Mouse (Mus musculus) MEL (cell line): ENCODE measurements around the gene Eif3a. TPM values are rescaled to one million over a fixed set of nuclear protein-coding genes. Genes with fewer than 3 reads are reported as not detected.

Experiments
- DNase-seq: peaks from one replicate; pipeline ENCODE4 v3.0.0; 2011; ENCODE audit warnings: low read depth, low spot score
- H3K27ac ChIP-seq: 2 replicates; pipeline ENCODE4 v1.5.1; 2012; ENCODE audit warnings: low read depth, mild to moderate bottlenecking, control low read depth, low read length, moderate library complexity; ENCODE audit not compliant: control insufficient read depth
- H3K27me3 ChIP-seq, 2 experiments: fragments of 150-350 bp in 1 of 2; sonication (generic) in 1 of 2; 2 replicates each; pipeline ENCODE4 v1.6.1; 2012; ENCODE audit warnings: low read length in 2 of 2, mild to moderate bottlenecking in 2 of 2, improper control_type of control experiment in 1 of 2, moderate library complexity in 1 of 2; ENCODE audit not compliant: insufficient read depth in 2 of 2, control insufficient read depth in 1 of 2
- H3K36me3 ChIP-seq, 2 experiments: 2 replicates each; pipeline ENCODE4 v1.6.1; 2012 to 2014; ENCODE audit warnings: low read length in 2 of 2, improper control_type of control experiment in 1 of 2, inconsistent platforms in 1 of 2, mild to moderate bottlenecking in 1 of 2; ENCODE audit not compliant: insufficient read depth in 2 of 2, control insufficient read depth in 1 of 2
- H3K4me1 ChIP-seq, 2 experiments: fragments of 150-350 bp in 1 of 2; sonication (generic) in 1 of 2; 2 replicates each; pipeline ENCODE4 v1.6.1; 2012; ENCODE audit warnings: low read length in 2 of 2, improper control_type of control experiment in 1 of 2, mild to moderate bottlenecking in 1 of 2; ENCODE audit not compliant: insufficient read depth in 2 of 2, control insufficient read depth in 1 of 2
- H3K4me3 ChIP-seq, 2 experiments: fragments of 150-350 bp in 1 of 2; sonication (generic) in 1 of 2; 2 replicates each; pipeline ENCODE4 v1.5.1; 2012; ENCODE audit warnings: low read depth in 2 of 2, low read length in 2 of 2, mild to moderate bottlenecking in 2 of 2, moderate library complexity in 2 of 2, control low read depth in 1 of 2, improper control_type of control experiment in 1 of 2; ENCODE audit not compliant: control insufficient read depth in 1 of 2, insufficient read depth in 1 of 2
- H3K79me2 ChIP-seq: 2 replicates; pipeline ENCODE4 v1.6.1; 2012; ENCODE audit warnings: mild to moderate bottlenecking, low read length, moderate library complexity; ENCODE audit not compliant: control insufficient read depth, poor library complexity, insufficient read depth
- H3K9ac ChIP-seq: 2 replicates; pipeline ENCODE4 v1.6.1; 2012; ENCODE audit warnings: low read depth, mild to moderate bottlenecking, control low read depth, low read length, moderate library complexity; ENCODE audit not compliant: control insufficient read depth, poor library complexity, severe bottlenecking
- H3K9me3 ChIP-seq: fragments of 150-350 bp; sonication (generic); replicated peaks from 2 replicates; pipeline ENCODE4 v1.6.1; 2012; ENCODE audit warnings: mild to moderate bottlenecking, low read length, improper control_type of control experiment, moderate library complexity; ENCODE audit not compliant: insufficient read depth
- BHLHE40 ChIP-seq: IDR thresholded peaks from 2 replicates; pipeline ENCODE4 v1.6.1; 2012; ENCODE audit warnings: low read depth, mild to moderate bottlenecking, inconsistent platforms, low read length, improper control_type of control experiment, borderline replicate concordance
- CHD1 ChIP-seq: IDR thresholded peaks from 2 replicates; pipeline ENCODE4 v1.6.1; 2012; ENCODE audit warnings: low read depth, mild to moderate bottlenecking, inconsistent platforms, low read length, improper control_type of control experiment
- CHD2 ChIP-seq: IDR thresholded peaks from 2 replicates; pipeline ENCODE4 v1.6.1; 2011; ENCODE audit warnings: low read length, improper control_type of control experiment
- CTCF ChIP-seq, 3 experiments: IDR thresholded peaks in 2 of 3; conservative IDR thresholded peaks in 1 of 3; 2 replicates each; pipeline ENCODE4 v1.5.1; 2011 to 2012; ENCODE audit warnings: low read length in 3 of 3, low read depth in 2 of 3, mild to moderate bottlenecking in 2 of 3, improper control_type of control experiment in 1 of 3, inconsistent platforms in 1 of 3, mixed read lengths in 1 of 3, moderate library complexity in 1 of 3; ENCODE audit not compliant: control insufficient read depth in 1 of 3, insufficient read depth in 1 of 3, poor library complexity in 1 of 3, severe bottlenecking in 1 of 3
- E2F4 ChIP-seq: IDR thresholded peaks from 2 replicates; pipeline ENCODE4 v1.6.1; 2011; ENCODE audit warnings: low read depth, low read length, improper control_type of control experiment, borderline replicate concordance
- ELF1 ChIP-seq: IDR thresholded peaks from 2 replicates; pipeline ENCODE4 v1.6.1; 2014; ENCODE audit warnings: low read depth, mild to moderate bottlenecking, inconsistent platforms, low read length, improper control_type of control experiment, moderate library complexity
- EP300 ChIP-seq, 2 experiments: IDR thresholded peaks; 2 replicates each; pipeline ENCODE4 v1.6.1; 2011; ENCODE audit warnings: improper control_type of control experiment in 2 of 2, low read length in 2 of 2, low read depth in 1 of 2, mild to moderate bottlenecking in 1 of 2
- ETS1 ChIP-seq: IDR thresholded peaks from 2 replicates; pipeline ENCODE4 v1.6.1; 2012; ENCODE audit warnings: low read depth, mild to moderate bottlenecking, inconsistent platforms, low read length, improper control_type of control experiment, moderate library complexity
- GABPA ChIP-seq: IDR thresholded peaks from 2 replicates; pipeline ENCODE4 v1.6.1; 2012; ENCODE audit warnings: low read depth, mild to moderate bottlenecking, inconsistent platforms, low read length, improper control_type of control experiment, moderate library complexity
- GATA1 ChIP-seq: IDR thresholded peaks from 2 replicates; pipeline ENCODE4 v1.6.1; 2011; ENCODE audit warnings: low read depth, low read length, improper control_type of control experiment
- HCFC1 ChIP-seq: IDR thresholded peaks from 2 replicates; pipeline ENCODE4 v1.6.1; 2012; ENCODE audit warnings: low read depth, mild to moderate bottlenecking, inconsistent platforms, low read length, improper control_type of control experiment, moderate library complexity
- JUND ChIP-seq: IDR thresholded peaks from 2 replicates; pipeline ENCODE4 v1.6.1; 2011; ENCODE audit warnings: low read depth, mild to moderate bottlenecking, improper control_type of control experiment, low read length
- KAT2A ChIP-seq: conservative IDR thresholded peaks from 2 replicates; pipeline ENCODE4 v1.6.1; 2012; ENCODE audit warnings: low read depth, low read length, improper control_type of control experiment, inconsistent platforms
- MAFK ChIP-seq: IDR thresholded peaks from 2 replicates; pipeline ENCODE4 v1.6.1; 2011; ENCODE audit warnings: low read depth, mild to moderate bottlenecking, low read length, improper control_type of control experiment, borderline replicate concordance
- MAX ChIP-seq: IDR thresholded peaks from 2 replicates; pipeline ENCODE4 v1.6.1; 2011; ENCODE audit warnings: low read length, improper control_type of control experiment
- MAZ ChIP-seq: IDR thresholded peaks from 2 replicates; pipeline ENCODE4 v1.6.1; 2012; ENCODE audit warnings: low read depth, mild to moderate bottlenecking, inconsistent platforms, low read length, improper control_type of control experiment
- MXI1 ChIP-seq: IDR thresholded peaks from 2 replicates; pipeline ENCODE4 v1.6.1; 2011; ENCODE audit warnings: mild to moderate bottlenecking, low read depth, low read length, improper control_type of control experiment
- MYB ChIP-seq: IDR thresholded peaks from 2 replicates; pipeline ENCODE4 v1.6.1; 2011; ENCODE audit warnings: mild to moderate bottlenecking, low read depth, low read length, improper control_type of control experiment
- MYC ChIP-seq: IDR thresholded peaks from 2 replicates; pipeline ENCODE4 v1.6.1; 2011; ENCODE audit warnings: low read depth, mild to moderate bottlenecking, low read length, improper control_type of control experiment, moderate library complexity
- NELFE ChIP-seq: IDR thresholded peaks from 2 replicates; pipeline ENCODE4 v1.6.1; 2011; ENCODE audit warnings: low read depth, low read length, improper control_type of control experiment
- NRF1 ChIP-seq: IDR thresholded peaks from 2 replicates; pipeline ENCODE4 v1.6.1; 2014; ENCODE audit warnings: low read depth, mild to moderate bottlenecking, inconsistent platforms, low read length, improper control_type of control experiment, moderate library complexity; ENCODE audit not compliant: poor library complexity, insufficient read depth, severe bottlenecking
- POLR2A ChIP-seq, 2 experiments: IDR thresholded peaks; 2 replicates each; pipeline ENCODE4 v1.6.1; 2011 to 2012; ENCODE audit warnings: low read length in 2 of 2, mild to moderate bottlenecking in 2 of 2, control low read depth in 1 of 2, improper control_type of control experiment in 1 of 2, low read depth in 1 of 2, moderate library complexity in 1 of 2; ENCODE audit not compliant: control insufficient read depth in 1 of 2, insufficient read depth in 1 of 2, poor library complexity in 1 of 2
- POLR2AphosphoS2 ChIP-seq: IDR thresholded peaks from 2 replicates; pipeline ENCODE4 v1.6.1; 2011; ENCODE audit warnings: low read length, improper control_type of control experiment
- POLR2AphosphoS5 ChIP-seq: IDR thresholded peaks from 2 replicates; pipeline ENCODE4 v1.6.1; 2012; ENCODE audit warnings: low read depth, borderline replicate concordance, mild to moderate bottlenecking, inconsistent platforms, low read length, moderate library complexity, mixed read lengths
- RAD21 ChIP-seq: IDR thresholded peaks from 2 replicates; pipeline ENCODE4 v1.6.1; 2011; ENCODE audit warnings: mild to moderate bottlenecking, low read depth, low read length, improper control_type of control experiment
- RCOR1 ChIP-seq: IDR thresholded peaks from 2 replicates; pipeline ENCODE4 v1.6.1; 2012; ENCODE audit warnings: low read depth, mild to moderate bottlenecking, inconsistent platforms, low read length, improper control_type of control experiment
- SIN3A ChIP-seq: IDR thresholded peaks from 2 replicates; pipeline ENCODE4 v1.6.1; 2012; ENCODE audit warnings: low read length, improper control_type of control experiment, inconsistent platforms
- SMC3 ChIP-seq: IDR thresholded peaks from 2 replicates; pipeline ENCODE4 v1.6.1; 2011; ENCODE audit warnings: low read depth, low read length, improper control_type of control experiment
- TBP ChIP-seq: IDR thresholded peaks from 2 replicates; pipeline ENCODE4 v1.8.0; 2011; ENCODE audit warnings: low read depth, low read length, improper control_type of control experiment
- UBTF ChIP-seq: IDR thresholded peaks from 2 replicates; pipeline ENCODE4 v1.6.1; 2012; ENCODE audit warnings: low read depth, mild to moderate bottlenecking, inconsistent platforms, low read length, improper control_type of control experiment, moderate library complexity, borderline replicate concordance; ENCODE audit not compliant: insufficient read depth
- USF1 ChIP-seq: IDR thresholded peaks from 2 replicates; pipeline ENCODE4 v1.6.1; 2014; ENCODE audit warnings: low read depth, mild to moderate bottlenecking, inconsistent platforms, low read length, improper control_type of control experiment, moderate library complexity
- USF2 ChIP-seq, 2 experiments: IDR thresholded peaks; 2 replicates each; pipeline ENCODE4 v1.6.1; 2011 to 2012; ENCODE audit warnings: improper control_type of control experiment in 2 of 2, low read length in 2 of 2, borderline replicate concordance in 1 of 2, inconsistent platforms in 1 of 2, low read depth in 1 of 2, mild to moderate bottlenecking in 1 of 2; ENCODE audit not compliant: insufficient read depth in 1 of 2
- ZC3H11A ChIP-seq: IDR thresholded peaks from 2 replicates; pipeline ENCODE4 v1.6.1; 2012; ENCODE audit warnings: low read depth, mild to moderate bottlenecking, inconsistent platforms, low read length, improper control_type of control experiment
- polyA plus RNA-seq, 2 experiments: library from polyadenylated mRNA; stranded (reverse) in 1 of 2; unstranded in 1 of 2; fragments of >175 nt in 1 of 2; fragments of >200 nt in 1 of 2; gene quantifications; 2 replicates each; pipeline versions ENCODE4 v1.2.1 to v1.2.4; 2012; ENCODE audit warnings: low replicate concordance in 2 of 2, low read depth in 1 of 2; ENCODE audit not compliant: insufficient read length in 2 of 2, insufficient read depth in 1 of 2, missing spikeins in 1 of 2
- total RNA-seq: library from RNA; depleted of rRNA; stranded (reverse); fragments of 300-350 nt; gene quantifications from 2 replicates; pipeline ENCODE4 v1.2.3, GENCODE M21; 2012

Gene Eif3a
- total and polyA plus RNA-seq, 3 experiments: 331 to 914 (median 424) TPM

DNA sequence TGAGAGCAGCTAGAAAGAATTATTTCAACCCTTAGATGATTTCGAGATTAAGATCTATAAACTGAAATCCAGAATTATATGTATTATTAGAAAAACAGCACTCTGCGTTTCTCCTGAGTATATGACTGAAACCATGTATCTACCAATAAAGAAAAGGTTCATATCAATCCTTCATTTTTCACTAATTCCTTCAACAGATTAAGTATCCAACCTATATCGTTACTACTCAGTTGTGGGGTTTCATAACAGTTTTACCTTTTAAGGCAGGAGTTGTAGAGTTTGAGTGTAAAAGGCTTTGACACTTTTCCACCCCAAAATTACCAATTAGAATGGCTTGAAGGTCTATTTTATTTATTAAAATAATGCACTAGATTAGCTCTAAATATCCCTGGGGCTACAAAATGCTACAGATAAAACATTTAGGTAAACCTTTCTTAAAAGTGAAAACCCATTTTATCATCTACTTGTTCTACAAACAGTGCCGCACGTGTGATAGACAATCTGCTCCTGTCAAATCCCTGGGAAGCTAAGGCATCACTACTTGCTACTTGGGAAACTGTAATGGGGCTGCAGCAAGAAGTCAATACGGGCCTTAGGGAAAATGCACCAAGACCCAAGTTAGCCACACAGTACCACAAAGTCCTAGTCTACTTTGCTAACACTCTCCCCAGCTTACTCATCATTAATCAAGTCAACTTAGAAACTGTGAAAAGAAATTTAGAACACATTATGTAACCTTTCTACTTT, 2.1 kb downstream of the Eif3a start:
- Histone ChIP-seq H3K79me2 (peaks cover 65% of the 10 kb centered on the region), H3K36me3 (peaks cover 33 to 61% of the 10 kb centered on the region in 2 experiments), H3K27ac (no peak overlapping the region), H3K4me1 (peaks cover 23 to 41% of the 10 kb centered on the region in 2 experiments), H3K27me3 (no peaks in the 10 kb centered on the region), H3K4me3 (peak overlapping the region; percentile 58 to 85), H3K9me3 (no peaks in the 10 kb centered on the region), H3K9ac (peak overlapping the region; percentile 99)
- TF ChIP-seq POLR2AphosphoS2: peak; percentile 52; the same call in 1 of the 2 replicates
- no peak for TF ChIP-seq GATA1
- TF ChIP-seq KAT2A: no peak
- TF ChIP-seq GABPA: no peak
- no peak for TF ChIP-seq NRF1
- TF ChIP-seq POLR2AphosphoS5: no peak
- peak; percentile 20; the same call in 1 of the 2 replicates for TF ChIP-seq NELFE
- no peak for TF ChIP-seq USF2 (IDR thresholded peaks at IDR 0.05; ENCODE audit: borderline replicate concordance in 1 of 2, insufficient read depth in 1 of 2, low read depth in 1 of 2, low read length in 2 of 2)
- no peak for TF ChIP-seq UBTF
- no peak for TF ChIP-seq JUND
- TF ChIP-seq MAZ: no peak
- no peak for TF ChIP-seq E2F4
- TF ChIP-seq TBP: peak; percentile 36; the same call in 1 of the 2 replicates
- peak; percentile 74; the same call in 1 of the 2 replicates for TF ChIP-seq MYC
- 0 out of 2 replicates have a peak, but pooled peaks have one; percentile 20 for TF ChIP-seq ETS1
- no peak for TF ChIP-seq RAD21
- no peak; the same call in 1 of the 2 replicates for TF ChIP-seq HCFC1
- TF ChIP-seq CHD1: peak; percentile 91
- peak; percentile 70; the same call in 1 of the 2 replicates for TF ChIP-seq BHLHE40
- no peak for TF ChIP-seq MYB
- TF ChIP-seq CHD2: no peak
- TF ChIP-seq EP300 (IDR thresholded peaks at IDR 0.05; ENCODE audit: low read depth in 1 of 2, low read length in 2 of 2): peak; percentile 15 to 18; a peak in 2 of 4 replicates
- 0 out of 4 replicates have a peak, but pooled peaks of 1 of the 2 experiments have one; percentile 11 for TF ChIP-seq POLR2A (IDR thresholded peaks at IDR 0.05; ENCODE audit: control insufficient read depth in 1 of 2, insufficient read depth in 1 of 2, low read depth in 1 of 2, low read length in 2 of 2, poor library complexity in 1 of 2)
- peak; percentile 99 for TF ChIP-seq MXI1
- TF ChIP-seq SIN3A: peak; percentile 88
- TF ChIP-seq ZC3H11A: no peak
- no peak for TF ChIP-seq MAFK
- TF ChIP-seq USF1: no peak
- 0 out of 2 replicates have a peak, but pooled peaks have one; percentile 1 for TF ChIP-seq SMC3
- TF ChIP-seq MAX: peak; percentile 79
- TF ChIP-seq CTCF (IDR thresholded peaks at IDR 0.05 in 2 of 3, conservative IDR thresholded peaks at IDR 0.05 in 1 of 3; ENCODE audit: control insufficient read depth in 1 of 3, insufficient read depth in 1 of 3, low read depth in 2 of 3, low read length in 3 of 3, poor library complexity in 1 of 3, severe bottlenecking in 1 of 3): no peak
- TF ChIP-seq ELF1: no peak
- 0 out of 2 replicates have a peak, but pooled peaks have one; percentile 18 for TF ChIP-seq RCOR1
- DNase-seq: peak; percentile 75
